Mouse (Mus musculus): Measurements from ENCODE around the gene Tm6sf2. TPM values are rescaled to one million over a fixed set of nuclear protein-coding genes. Genes with fewer than 3 reads are reported as not detected.

Gene Tm6sf2
- polyA plus RNA-seq, 1 experiment from 2014 or later: 3.8 TPM

DNA sequence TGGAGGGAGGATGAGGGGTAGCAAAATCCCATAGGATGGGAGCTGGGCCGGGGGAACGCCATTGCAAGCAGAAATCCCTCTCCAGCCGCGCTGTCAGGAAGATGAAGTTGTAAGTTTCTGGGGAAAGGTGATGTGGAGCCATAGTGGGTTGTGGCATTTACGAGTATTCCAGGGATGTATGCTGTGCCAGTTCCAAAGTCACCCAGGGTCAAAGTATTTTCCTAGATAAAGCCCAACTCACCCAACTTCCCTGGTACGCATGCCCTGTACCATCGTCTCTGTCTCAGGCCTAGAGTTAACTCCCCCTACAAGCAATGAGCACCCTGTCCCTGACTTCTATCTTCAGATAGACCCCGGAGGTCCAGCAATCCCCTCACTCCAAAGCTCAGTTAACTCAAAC is 396 bp downstream of the Tm6sf2 start:
- Histone ChIP-seq H3K27ac (ENCODE audit: low read length) (no peak overlapping the region), H3K4me1 (ENCODE audit: insufficient read depth, low read depth, low read length) (peaks cover 8% of the 10 kb centered on the region; the same call in 1 of the 2 replicates), H3K27me3 (replicated peaks; ENCODE audit: insufficient read depth, low read length) (no peaks in the 10 kb centered on the region), H3K9me3 (ENCODE audit: low read length) (no peaks in the 10 kb centered on the region), H3K4me3 (ENCODE audit: low read depth, low read length) (peak overlapping the region; percentile 28), H3K9ac (replicated peaks; ENCODE audit: low read depth) (no peak overlapping the region), H3K36me3 (ENCODE audit: insufficient read depth, low read length) (peaks cover 8% of the 10 kb centered on the region), H3K4me2 (replicated peaks; ENCODE audit: low read depth, low read length) (peak overlapping the region; percentile 54)
- DNase-seq (ENCODE audit: low spot score) (no peak), ATAC-seq (no peak)
- no peak for TF ChIP-seq EP300 (IDR thresholded peaks at IDR 0.05)
- TF ChIP-seq CTCF (IDR thresholded peaks at IDR 0.05): no peak
- 57% methylated on average over 8 of the region's 8 CpGs for WGBS

DNA sequence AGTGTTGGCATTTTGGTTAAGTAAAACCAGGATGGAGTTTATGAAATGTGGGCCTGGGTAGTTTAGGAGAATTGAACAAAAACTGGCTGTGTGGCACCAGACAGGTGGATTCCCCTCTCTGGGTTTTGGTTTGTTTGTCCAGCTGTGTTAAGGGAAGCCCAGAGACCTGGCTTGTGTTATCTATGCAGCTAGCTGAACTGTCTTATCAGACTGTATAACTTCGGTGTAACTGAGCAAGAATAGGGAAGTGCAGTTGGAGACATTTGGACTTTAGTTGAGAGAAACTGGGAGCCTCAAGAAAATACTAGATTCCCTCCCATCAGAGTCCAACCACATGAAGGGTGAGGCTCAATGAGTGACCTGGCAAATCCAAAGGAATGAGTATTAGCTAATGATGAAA is 958 bp downstream of the Tm6sf2 start:
- H3K27me3 ChIP-seq (replicated peaks; ENCODE audit: insufficient read depth, low read length): no peaks in the 10 kb centered on the region
- no peak overlapping the region for H3K9ac ChIP-seq (replicated peaks; ENCODE audit: low read depth)
- H3K27ac ChIP-seq (ENCODE audit: low read length): no peak overlapping the region
- no peaks in the 10 kb centered on the region for H3K9me3 ChIP-seq (ENCODE audit: low read length)
- H3K4me2 ChIP-seq (replicated peaks; ENCODE audit: low read depth, low read length): no peak overlapping the region
- TF ChIP-seq CTCF (IDR thresholded peaks at IDR 0.05) (no peak), EP300 (IDR thresholded peaks at IDR 0.05) (no peak)
- no peak overlapping the region for H3K4me3 ChIP-seq (ENCODE audit: low read depth, low read length)
- peaks cover 8% of the 10 kb centered on the region; the same call in 1 of the 2 replicates for H3K4me1 ChIP-seq (ENCODE audit: insufficient read depth, low read depth, low read length)
- WGBS: 56% methylated on average over 1 of the region's 1 CpGs
- H3K36me3 ChIP-seq (ENCODE audit: insufficient read depth, low read length): peaks cover 5% of the 10 kb centered on the region
- ATAC-seq (no peak), DNase-seq (ENCODE audit: low spot score) (no peak)

DNA sequence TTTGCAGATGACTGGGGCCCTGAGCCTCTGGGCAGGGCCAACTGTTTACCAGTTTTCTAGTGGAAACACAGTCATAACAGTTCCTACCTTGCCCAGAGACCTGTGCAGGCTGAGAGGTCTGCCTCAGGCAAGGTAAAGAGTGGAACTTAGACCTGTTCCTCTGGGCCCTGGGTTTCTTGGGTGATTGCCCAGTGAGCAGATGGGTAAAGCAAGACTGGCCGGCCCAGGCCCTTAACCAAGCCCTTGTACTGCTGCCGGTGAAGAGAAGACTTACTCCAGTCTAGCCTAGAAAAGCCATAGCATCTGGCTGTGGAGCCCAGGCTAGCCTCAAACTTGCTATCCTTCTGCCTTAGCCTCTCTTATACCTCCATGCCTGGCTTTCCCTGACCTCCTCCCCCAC is 9.3 kb downstream of the Tm6sf2 start:
- Histone ChIP-seq H3K4me2 (replicated peaks; ENCODE audit: low read depth, low read length) (no peak overlapping the region), H3K9me3 (ENCODE audit: low read length) (no peaks in the 10 kb centered on the region), H3K4me1 (ENCODE audit: insufficient read depth, low read depth, low read length) (no peaks in the 10 kb centered on the region; the same call in 1 of the 2 replicates), H3K4me3 (ENCODE audit: low read depth, low read length) (no peak overlapping the region), H3K27ac (ENCODE audit: low read length) (no peak overlapping the region), H3K27me3 (replicated peaks; ENCODE audit: insufficient read depth, low read length) (peaks cover 39% of the 10 kb centered on the region), H3K9ac (replicated peaks; ENCODE audit: low read depth) (no peak overlapping the region), H3K36me3 (ENCODE audit: insufficient read depth, low read length) (no peaks in the 10 kb centered on the region)
- no peak for ATAC-seq
- no peak for DNase-seq (ENCODE audit: low spot score)
- 92% methylated on average over 2 of the region's 2 CpGs for WGBS
- TF ChIP-seq CTCF (IDR thresholded peaks at IDR 0.05) (no peak), EP300 (IDR thresholded peaks at IDR 0.05) (no peak)

DNA sequence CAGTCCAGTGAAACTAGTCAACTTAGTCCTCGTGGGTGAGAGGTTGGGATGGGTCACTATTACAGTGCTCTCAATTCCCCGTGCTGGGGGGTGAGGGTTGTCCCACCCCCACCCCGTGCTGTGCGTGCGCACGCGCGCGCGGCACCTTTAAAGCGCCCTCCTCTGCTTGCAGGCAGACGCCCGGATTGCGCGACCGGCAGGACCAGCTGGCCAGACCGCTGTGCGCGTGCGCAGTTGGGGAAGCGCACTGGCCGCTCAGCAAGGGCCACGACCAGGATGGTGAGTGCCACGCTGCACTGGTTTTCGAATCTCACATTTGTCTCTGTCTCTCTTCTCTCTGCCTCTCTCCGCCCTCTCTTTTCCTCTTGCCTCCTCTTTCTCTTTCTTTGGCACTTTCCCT is 10.6 kb downstream of the Tm6sf2 start, which contains the start of gene Hapln4:
TSS of gene Hapln4 (plus strand) at position 173 of the 400 bp plus-strand sequence.
- H3K4me1 ChIP-seq (ENCODE audit: insufficient read depth, low read depth, low read length): no peaks in the 10 kb centered on the region; the same call in 1 of the 2 replicates
- no peak for TF ChIP-seq EP300 (IDR thresholded peaks at IDR 0.05)
- 0 out of 2 replicates have a peak, but pooled peaks have one; percentile 2 for TF ChIP-seq CTCF (IDR thresholded peaks at IDR 0.05)
- 2% methylated on average over 25 of the region's 26 CpGs for WGBS
- no peaks in the 10 kb centered on the region for H3K9me3 ChIP-seq (ENCODE audit: low read length)
- no peak within 1 kb of the TSS for H3K9ac ChIP-seq (replicated peaks; ENCODE audit: low read depth)
- no peak within 1 kb of the TSS for H3K27ac ChIP-seq (ENCODE audit: low read length)
- DNase-seq (ENCODE audit: low spot score) (peak; percentile 49), ATAC-seq (no peak)
- peaks cover 52% of the 10 kb centered on the region for H3K27me3 ChIP-seq (replicated peaks; ENCODE audit: insufficient read depth, low read length)
- H3K4me2 ChIP-seq (replicated peaks; ENCODE audit: low read depth, low read length): peak within 1 kb of the TSS; percentile 48
- no peaks in the 10 kb centered on the region for H3K36me3 ChIP-seq (ENCODE audit: insufficient read depth, low read length)
- peak within 1 kb of the TSS; percentile 17 for H3K4me3 ChIP-seq (ENCODE audit: low read depth, low read length)

DNA sequence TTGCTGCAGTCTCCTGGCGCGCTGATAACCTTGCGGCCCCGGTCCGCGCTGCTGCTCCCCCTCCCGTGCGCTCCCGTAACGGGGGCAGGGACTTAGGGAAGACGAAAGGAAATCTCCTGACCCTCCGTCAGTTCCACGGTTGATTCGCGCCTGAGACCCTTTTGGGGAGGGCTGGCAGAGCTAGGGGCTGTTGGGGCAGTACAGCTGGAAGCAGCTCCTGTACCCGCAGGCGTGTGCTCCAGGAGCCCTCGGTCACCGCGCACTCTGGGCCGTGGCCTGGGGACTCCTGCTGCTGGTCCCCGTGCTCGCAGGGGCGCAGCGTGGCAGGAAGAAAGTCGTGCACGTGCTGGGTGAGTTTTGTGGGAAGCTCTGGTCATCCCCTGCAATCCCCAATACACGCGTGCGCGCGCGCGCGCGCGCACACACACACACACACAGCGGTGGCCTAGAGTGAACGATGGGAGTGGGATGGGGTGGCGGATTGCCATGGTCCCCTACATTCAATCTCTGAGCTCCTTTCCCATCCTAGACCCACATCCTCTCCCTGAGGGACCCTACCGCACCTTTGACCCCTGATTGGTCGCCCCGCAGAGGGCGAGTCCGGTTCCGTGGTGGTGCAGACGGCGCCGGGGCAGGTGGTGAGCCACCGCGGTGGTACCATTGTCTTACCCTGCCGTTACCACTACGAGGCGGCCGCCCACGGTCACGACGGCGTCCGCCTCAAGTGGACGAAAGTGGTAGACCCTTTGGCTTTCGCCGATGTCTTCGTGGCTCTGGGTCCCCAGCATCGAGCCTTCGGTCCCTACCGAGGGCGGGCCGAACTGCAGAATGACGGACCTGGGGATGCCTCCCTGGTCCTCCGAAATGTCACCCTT is 11.7 kb downstream of the Tm6sf2 start:
- no peak overlapping the region for H3K9ac ChIP-seq (replicated peaks; ENCODE audit: low read depth)
- H3K4me2 ChIP-seq (replicated peaks; ENCODE audit: low read depth, low read length): peak overlapping the region; percentile 48
- peak overlapping the region; percentile 17 for H3K4me3 ChIP-seq (ENCODE audit: low read depth, low read length)
- ATAC-seq (no peak), DNase-seq (ENCODE audit: low spot score) (no peak)
- H3K9me3 ChIP-seq (ENCODE audit: low read length): no peaks in the 10 kb centered on the region
- H3K4me1 ChIP-seq (ENCODE audit: insufficient read depth, low read depth, low read length): no peaks in the 10 kb centered on the region; the same call in 1 of the 2 replicates
- TF ChIP-seq CTCF (IDR thresholded peaks at IDR 0.05): peak; percentile 44
- no peak for TF ChIP-seq EP300 (IDR thresholded peaks at IDR 0.05)
- no peak overlapping the region for H3K27ac ChIP-seq (ENCODE audit: low read length)
- H3K36me3 ChIP-seq (ENCODE audit: insufficient read depth, low read length): no peaks in the 10 kb centered on the region
- H3K27me3 ChIP-seq (replicated peaks; ENCODE audit: insufficient read depth, low read length): peaks cover 64% of the 10 kb centered on the region
- WGBS: 5% methylated on average over 56 of the region's 71 CpGs

DNA sequence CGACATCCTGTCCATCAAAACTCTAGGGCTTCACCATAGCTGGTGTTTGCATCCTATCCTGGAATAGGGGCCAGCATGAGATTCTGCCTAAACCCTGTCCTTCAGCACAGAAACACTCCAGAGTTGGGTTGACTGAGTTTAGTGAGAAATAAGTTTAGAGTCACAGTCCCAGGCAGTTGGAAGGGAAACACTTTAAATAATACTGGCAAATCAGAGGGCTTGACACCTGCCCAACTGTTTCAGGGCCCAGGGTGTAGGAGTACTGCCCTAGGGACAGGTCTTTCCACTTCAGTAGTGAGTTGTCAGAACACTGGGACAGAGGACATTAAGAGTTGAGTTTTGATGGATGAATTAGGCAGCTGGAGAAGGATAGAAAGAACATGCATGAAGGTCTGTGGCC is 13.4 kb downstream of the Tm6sf2 start:
- H3K27ac ChIP-seq (ENCODE audit: low read length): no peak overlapping the region
- H3K4me1 ChIP-seq (ENCODE audit: insufficient read depth, low read depth, low read length): no peaks in the 10 kb centered on the region; the same call in 1 of the 2 replicates
- H3K9me3 ChIP-seq (ENCODE audit: low read length): no peaks in the 10 kb centered on the region
- ATAC-seq: no peak
- no peak overlapping the region for H3K9ac ChIP-seq (replicated peaks; ENCODE audit: low read depth)
- H3K4me2 ChIP-seq (replicated peaks; ENCODE audit: low read depth, low read length): no peak overlapping the region
- H3K27me3 ChIP-seq (replicated peaks; ENCODE audit: insufficient read depth, low read length): peaks cover 64% of the 10 kb centered on the region
- DNase-seq (ENCODE audit: low spot score): no peak
- TF ChIP-seq CTCF (IDR thresholded peaks at IDR 0.05) (no peak), EP300 (IDR thresholded peaks at IDR 0.05) (no peak)
- no peaks in the 10 kb centered on the region for H3K36me3 ChIP-seq (ENCODE audit: insufficient read depth, low read length)
- no peak overlapping the region for H3K4me3 ChIP-seq (ENCODE audit: low read depth, low read length)
- 40% methylated on average over 1 of the region's 1 CpGs for WGBS

Data from lung, postnatal 0 days (tissue).